ENCODE assay signal across 16 mouse cellular contexts in the genomic region with DNA sequence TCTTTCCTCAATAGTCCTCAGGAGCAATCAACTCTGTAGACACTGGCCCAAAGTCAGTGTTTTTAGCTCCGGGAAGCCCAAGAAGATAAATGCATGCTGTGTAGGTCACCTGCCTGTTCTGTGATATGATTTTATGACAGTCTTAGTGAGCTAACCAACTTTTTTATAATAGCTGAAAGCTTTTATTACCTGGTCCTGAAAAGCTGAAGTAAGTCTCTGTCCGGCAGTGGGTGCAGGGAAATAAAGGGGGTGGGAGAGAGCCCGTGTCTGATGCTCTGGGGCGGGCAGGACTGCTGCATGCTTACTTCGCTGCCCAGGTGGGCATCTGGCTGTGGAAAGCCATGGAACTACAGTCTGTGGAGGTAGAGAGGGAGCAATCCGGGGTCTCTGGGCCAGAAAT. TPM values are rescaled to one million over a fixed set of nuclear protein-coding genes. Genes with fewer than 3 reads are reported as not detected.
"Had no signal": no experiment of that assay in that cellular context is flagged by ENCODE, and none has a peak within 500 bp of the region (broad histone marks: within the 10 kb centered on the region; RNA-seq: fewer than 3 reads in every experiment).

No protein-coding gene starts in this region.

- H3K27ac ChIP-seq: neural tube, embryonic 12.5 days; neural tube, embryonic 13.5 days; neural tube, embryonic 15.5 days; stomach, embryonic 15.5 days; stomach, postnatal 0 days had no signal

- H3K4me1 ChIP-seq: stomach, embryonic 15.5 days had no signal

- H3K4me3 ChIP-seq: neural tube, embryonic 12.5 days; neural tube, embryonic 13.5 days; neural tube, embryonic 15.5 days; stomach, embryonic 15.5 days had no signal

- H3K4me2 ChIP-seq: neural tube, embryonic 12.5 days; neural tube, embryonic 13.5 days; neural tube, embryonic 15.5 days; stomach, embryonic 15.5 days had no signal

- H3K36me3 ChIP-seq: neural tube, embryonic 12.5 days; neural tube, embryonic 13.5 days; neural tube, embryonic 15.5 days; stomach, embryonic 15.5 days had no signal

- H3K27me3 ChIP-seq: neural tube, embryonic 12.5 days; neural tube, embryonic 13.5 days; neural tube, embryonic 15.5 days; stomach, embryonic 15.5 days had no signal

- H3K9me3 ChIP-seq: neural tube, embryonic 12.5 days; neural tube, embryonic 13.5 days; neural tube, embryonic 15.5 days; stomach, embryonic 15.5 days had no signal

- DNase-seq: retina, postnatal 1 day; right cerebral cortex, adult 18-20 months; right cerebral cortex, postnatal 14 days; spleen, adult 18-20 months; thymus, adult 18-20 months; thymus, adult 2 months; thymus, postnatal 14 days; thymus, postnatal 25 days; thymus, postnatal 36 days; thymus, postnatal 4 days had no signal

- H3K9ac ChIP-seq: neural tube, embryonic 12.5 days; neural tube, embryonic 13.5 days; neural tube, embryonic 15.5 days; stomach, embryonic 15.5 days had no signal

RNA-seq across cellular contexts. Expression of gene Erich3, which starts 6.9 kb away (rescaled TPM):
- polyA plus RNA-seq: small intestine, adult 2 months had no signal
